Mouse (Mus musculus) lung, embryonic 15.5 days (tissue): Measurements from ENCODE around the gene Mamstr. TPM values are rescaled to one million over a fixed set of nuclear protein-coding genes. Genes with fewer than 3 reads are reported as not detected.

Experiments
- ATAC-seq: fragments of 200-750 bp; cut with Nextera tagmentation; 2 replicates; pipeline ENCODE4 v1.8.0; 2017; ENCODE audit warnings: moderate number of reproducible peaks, borderline replicate concordance; ENCODE audit not compliant: low FRiP score, low TSS enrichment; ENCODE audit errors: extremely low read depth
- H3K27ac ChIP-seq: fragments of 300-500 bp; sonication (generic); 2 replicates; pipeline ENCODE4 v1.5.1; 2015; ENCODE audit warnings: moderate library complexity, mild to moderate bottlenecking, inconsistent platforms
- H3K27me3 ChIP-seq: fragments of 300-500 bp; sonication (generic); 2 replicates; pipeline ENCODE4 v1.6.1; 2015; ENCODE audit warnings: inconsistent platforms
- H3K36me3 ChIP-seq: fragments of 300-500 bp; sonication (generic); 2 replicates; pipeline ENCODE4 v1.6.1; 2015; ENCODE audit warnings: inconsistent platforms
- H3K4me1 ChIP-seq: fragments of 300-500 bp; sonication (generic); 2 replicates; pipeline ENCODE4 v1.6.1; 2015; ENCODE audit warnings: inconsistent platforms
- H3K4me2 ChIP-seq: fragments of 300-500 bp; sonication (generic); 2 replicates; pipeline ENCODE4 v1.6.1; 2015; ENCODE audit warnings: inconsistent platforms, mild to moderate bottlenecking, moderate library complexity
- H3K4me3 ChIP-seq: fragments of 300-500 bp; sonication (generic); 2 replicates; pipeline ENCODE4 v1.5.1; 2015; ENCODE audit warnings: mild to moderate bottlenecking, inconsistent platforms
- H3K9ac ChIP-seq: fragments of 300-500 bp; sonication (generic); 2 replicates; pipeline ENCODE4 v1.6.1; 2015; ENCODE audit warnings: inconsistent platforms
- H3K9me3 ChIP-seq: fragments of 300-500 bp; sonication (generic); 2 replicates; pipeline ENCODE4 v1.6.1; 2016; ENCODE audit warnings: inconsistent platforms
- WGBS: fragments of 180-500 bp; shearing (Covaris S2); methylation state at CpG from one replicate; pipeline ENCODE4 v1.1.7; 2015; 5-methylcytosine and 5-hydroxymethylcytosine counted together
- polyA plus RNA-seq: library from polyadenylated mRNA; unstranded; fragments of >200 nt; fragmentation: Nextera tagmentation; extraction: Ambion mirVana; gene quantifications from 2 replicates; pipeline ENCODE4 v1.2.1, GENCODE M21; 2015

The Mamstr gene
- polyA plus RNA-seq = 7.7 and 9.5 TPM in 2 replicates

DNA sequence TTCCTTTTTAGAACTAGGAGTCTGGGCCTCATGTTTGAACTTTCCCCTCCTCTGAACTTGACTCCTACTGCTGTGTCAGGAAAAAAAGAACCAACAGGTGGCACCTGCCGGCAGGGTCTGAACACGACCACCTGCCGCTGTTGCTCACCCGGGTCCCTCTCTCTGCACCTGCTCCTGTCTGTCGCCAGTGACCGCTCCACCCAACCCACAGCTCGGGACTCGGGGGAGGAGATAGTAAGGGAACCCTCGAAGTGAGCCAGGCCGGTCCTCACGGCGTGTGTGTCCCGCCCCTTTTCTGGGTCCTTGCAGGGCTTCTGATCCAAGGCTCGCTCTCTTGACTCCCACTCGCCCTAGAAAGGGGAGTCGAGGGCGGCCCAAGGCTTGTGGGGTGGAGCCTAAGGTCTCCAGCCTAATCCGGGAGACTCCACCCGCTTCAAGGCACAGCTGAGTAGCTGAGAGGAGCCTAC is at the start of gene Mamstr:
Mamstr (plus strand) TSS at position 417 of the 467 bp plus-strand sequence.
- H3K9ac ChIP-seq = no peak within 1 kb of the TSS
- H3K9me3 ChIP-seq = no peaks in the 10 kb centered on the region
- no peak within 1 kb of the TSS for H3K4me2 ChIP-seq
- H3K4me3 ChIP-seq = no peak within 1 kb of the TSS
- H3K36me3 ChIP-seq = peaks cover 10% of the 10 kb centered on the region; the same call in 1 of the 2 replicates
- WGBS = 29% methylated on average over 19 of the region's 19 CpGs
- H3K4me1 ChIP-seq = peaks cover 74% of the 10 kb centered on the region
- peak within 1 kb of the TSS; percentile 61 for H3K27ac ChIP-seq
- no peaks in the 10 kb centered on the region for H3K27me3 ChIP-seq
- ATAC-seq = no peak

DNA sequence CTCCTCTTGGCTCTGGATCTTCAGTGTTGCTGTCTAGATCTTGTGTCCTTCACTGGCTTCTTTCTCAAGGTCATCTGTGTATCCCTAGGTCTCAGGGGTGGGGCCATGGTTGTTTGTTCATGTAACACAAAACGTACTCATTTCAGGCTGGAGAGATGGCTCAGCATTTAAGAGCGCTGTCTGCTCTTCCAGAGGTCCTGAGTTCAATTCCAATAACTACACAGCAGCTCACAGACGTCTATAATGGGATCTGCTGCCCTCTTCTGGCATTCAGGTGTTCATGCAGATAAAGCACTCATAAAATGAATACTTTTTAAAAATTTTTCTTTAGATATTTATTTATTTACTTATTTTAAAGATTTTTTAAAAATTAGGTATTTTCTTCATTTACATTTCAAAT is 48.9 kb upstream of the Mamstr start:
- no peak overlapping the region for H3K4me3 ChIP-seq
- H3K9me3 ChIP-seq = no peaks in the 10 kb centered on the region
- 60% methylated on average over 3 of the region's 3 CpGs for WGBS
- 0 out of 2 replicates have a peak, but pooled peaks cover 4% of the 10 kb centered on the region for H3K4me1 ChIP-seq
- H3K36me3 ChIP-seq = 0 out of 2 replicates have a peak, but pooled peaks cover under 1% of the 10 kb centered on the region
- no peaks in the 10 kb centered on the region for H3K27me3 ChIP-seq
- H3K27ac ChIP-seq = no peak overlapping the region
- ATAC-seq = no peak
- no peak overlapping the region for H3K4me2 ChIP-seq
- no peak overlapping the region for H3K9ac ChIP-seq

DNA sequence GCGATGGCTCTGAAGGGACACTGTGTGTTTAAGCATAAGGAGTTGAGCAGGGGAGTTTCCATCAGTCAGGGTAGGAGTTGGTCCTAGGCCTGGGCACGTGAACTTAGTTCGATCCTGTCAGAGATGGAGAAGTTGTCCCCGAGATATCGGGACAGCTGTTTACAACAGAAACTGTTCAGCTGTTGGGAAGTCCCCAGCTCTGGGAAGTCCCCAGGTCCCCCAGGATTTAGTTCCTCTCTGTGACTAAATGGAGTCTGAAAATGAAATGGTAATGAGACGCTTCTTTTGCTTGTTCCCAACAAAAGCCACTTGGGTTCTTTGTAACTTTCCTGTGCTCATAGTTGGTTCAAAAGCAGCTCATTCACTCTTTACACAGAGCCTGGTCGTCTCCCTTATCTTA is 47.9 kb upstream of the Mamstr start:
- Histone ChIP-seq H3K27ac (no peak overlapping the region), H3K4me1 (0 out of 2 replicates have a peak, but pooled peaks cover 4% of the 10 kb centered on the region), H3K36me3 (no peaks in the 10 kb centered on the region), H3K4me2 (no peak overlapping the region), H3K9me3 (no peaks in the 10 kb centered on the region), H3K9ac (no peak overlapping the region), H3K27me3 (no peaks in the 10 kb centered on the region), H3K4me3 (no peak overlapping the region)
- no peak for ATAC-seq
- 57% methylated on average over 7 of the region's 7 CpGs for WGBS

DNA sequence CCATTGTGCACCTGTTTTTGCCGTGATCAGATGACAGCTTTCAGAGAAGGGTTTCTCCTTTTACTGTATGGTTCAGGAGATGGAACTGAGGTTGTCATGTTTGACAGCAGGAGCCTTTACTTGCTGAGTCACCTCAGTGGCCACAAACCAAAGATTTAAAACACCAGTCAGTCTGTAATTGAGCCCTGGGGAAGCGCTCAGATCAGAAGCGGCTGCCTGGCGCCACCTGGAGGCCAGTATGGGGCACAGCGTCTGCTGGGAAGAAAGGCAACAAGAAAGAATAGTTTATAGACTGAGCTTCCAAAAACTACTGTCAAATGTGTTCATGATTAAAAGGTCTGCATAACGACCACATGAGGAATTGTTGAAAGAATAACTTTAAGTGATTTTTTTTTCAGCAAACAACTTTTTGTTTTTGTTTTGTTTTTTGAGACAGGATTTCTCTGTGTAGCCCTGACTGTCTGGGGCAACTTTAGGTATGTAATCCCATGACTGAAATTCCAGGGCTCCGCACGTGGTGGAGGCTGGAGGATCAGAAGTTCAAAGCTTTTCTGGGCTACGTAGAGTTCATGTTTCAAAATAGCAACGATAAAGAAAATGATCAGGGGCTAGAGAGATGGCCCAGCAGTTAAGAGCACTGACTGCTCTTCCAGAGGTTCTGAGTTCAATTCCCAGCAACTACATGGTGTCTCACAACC is 46.5 kb upstream of the Mamstr start:
- no peaks in the 10 kb centered on the region for H3K9me3 ChIP-seq
- no peak overlapping the region for H3K4me2 ChIP-seq
- 0 out of 2 replicates have a peak, but pooled peaks cover 4% of the 10 kb centered on the region for H3K4me1 ChIP-seq
- 16% methylated on average over 10 of the region's 10 CpGs for WGBS
- H3K27ac ChIP-seq = no peak overlapping the region
- no peak for ATAC-seq
- no peak overlapping the region for H3K9ac ChIP-seq
- no peaks in the 10 kb centered on the region for H3K27me3 ChIP-seq
- no peak overlapping the region for H3K4me3 ChIP-seq
- no peaks in the 10 kb centered on the region for H3K36me3 ChIP-seq

DNA sequence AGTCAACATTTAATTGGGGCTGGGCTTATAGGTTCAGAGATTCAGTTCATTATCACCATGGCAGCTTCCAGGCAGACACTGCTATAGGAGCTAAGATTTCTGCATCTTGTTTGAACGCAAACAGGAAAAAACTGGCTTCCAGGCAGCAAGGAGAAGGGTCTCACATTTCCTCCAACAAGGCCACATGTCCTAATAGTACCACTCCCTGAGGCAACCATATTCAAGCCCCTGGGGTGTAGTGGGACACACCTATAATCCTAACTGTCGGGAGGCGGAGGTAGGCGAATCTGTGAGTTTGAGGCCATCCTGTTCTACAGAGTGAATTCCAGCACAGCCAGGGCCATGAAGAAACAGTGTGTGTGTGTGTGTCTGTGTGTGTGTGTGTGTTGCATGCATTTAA is 44.6 kb upstream of the Mamstr start:
- no peak for ATAC-seq
- no peaks in the 10 kb centered on the region for H3K4me1 ChIP-seq
- H3K27ac ChIP-seq = no peak overlapping the region
- H3K4me3 ChIP-seq = no peak overlapping the region
- no peaks in the 10 kb centered on the region for H3K27me3 ChIP-seq
- no peak overlapping the region for H3K4me2 ChIP-seq
- H3K36me3 ChIP-seq = no peaks in the 10 kb centered on the region
- no peaks in the 10 kb centered on the region for H3K9me3 ChIP-seq
- no peak overlapping the region for H3K9ac ChIP-seq
- 74% methylated on average over 4 of the region's 4 CpGs for WGBS

DNA sequence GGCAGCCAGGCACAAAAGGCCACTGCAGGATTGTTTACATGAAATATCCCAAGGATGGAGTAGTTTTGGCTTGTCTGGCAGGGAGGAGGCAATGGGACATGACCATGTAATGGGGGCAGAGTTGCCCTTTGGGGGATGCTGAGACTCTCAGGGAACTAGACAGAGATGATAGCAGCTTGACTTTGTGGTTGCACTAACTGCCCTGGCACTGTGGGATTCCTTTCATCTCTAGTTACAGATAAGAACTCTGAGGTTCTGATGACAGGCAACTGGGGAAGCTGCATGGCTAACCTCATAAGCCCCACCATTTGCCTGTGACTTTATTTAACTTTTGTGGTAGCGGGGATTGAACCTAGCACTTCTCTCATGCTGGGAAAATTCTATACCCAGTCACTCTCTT is 43.7 kb upstream of the Mamstr start:
- ATAC-seq = no peak
- Histone ChIP-seq H3K4me3 (no peak overlapping the region), H3K9me3 (no peaks in the 10 kb centered on the region), H3K36me3 (no peaks in the 10 kb centered on the region), H3K4me1 (no peaks in the 10 kb centered on the region), H3K4me2 (no peak overlapping the region), H3K27ac (no peak overlapping the region), H3K27me3 (no peaks in the 10 kb centered on the region), H3K9ac (no peak overlapping the region)
- WGBS = 61% methylated on average over 1 of the region's 1 CpGs

DNA sequence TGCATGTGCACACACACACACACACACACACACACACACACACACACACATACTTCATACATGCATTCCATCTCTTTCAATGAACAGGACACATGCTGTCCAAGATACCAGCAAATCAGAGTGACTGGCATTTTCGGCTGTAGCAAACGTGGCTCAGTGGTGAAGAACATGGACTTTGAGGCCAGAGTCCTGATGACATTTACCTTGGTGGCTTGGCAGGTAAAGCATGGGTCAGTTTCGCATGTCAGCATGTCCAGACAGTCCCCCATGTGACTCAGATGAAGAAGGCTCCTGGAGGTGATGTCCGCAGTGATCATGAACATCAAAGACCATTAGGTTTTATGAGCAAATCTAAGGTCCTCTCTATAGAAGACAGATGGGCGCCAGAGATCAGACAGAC is 42.8 kb upstream of the Mamstr start:
- H3K9ac ChIP-seq = no peak overlapping the region
- H3K4me3 ChIP-seq = no peak overlapping the region
- H3K27me3 ChIP-seq = no peaks in the 10 kb centered on the region
- no peak for ATAC-seq
- 82% methylated on average over 5 of the region's 5 CpGs for WGBS
- H3K27ac ChIP-seq = no peak overlapping the region
- no peaks in the 10 kb centered on the region for H3K9me3 ChIP-seq
- no peaks in the 10 kb centered on the region for H3K4me1 ChIP-seq
- no peak overlapping the region for H3K4me2 ChIP-seq
- H3K36me3 ChIP-seq = no peaks in the 10 kb centered on the region

DNA sequence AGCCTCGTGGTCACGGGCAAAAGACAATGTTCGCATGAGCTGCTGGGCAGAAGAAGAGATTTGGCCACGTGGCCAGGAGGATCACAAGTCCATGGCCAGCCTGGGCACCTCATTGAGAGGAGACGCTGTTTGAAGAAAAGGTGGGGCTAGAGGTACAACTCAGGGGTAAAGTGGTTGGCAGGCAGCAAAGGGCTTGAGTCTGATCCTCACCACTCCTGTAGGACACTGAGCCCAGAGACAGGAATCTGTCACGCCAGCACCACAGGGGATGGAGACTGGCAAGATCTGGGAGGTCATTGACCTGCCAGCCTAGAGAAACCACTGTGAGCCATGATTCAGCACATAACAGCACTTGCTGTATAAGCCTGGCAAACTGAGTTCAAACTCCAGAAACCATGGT is 42.2 kb upstream of the Mamstr start:
- Histone ChIP-seq H3K4me3 (no peak overlapping the region), H3K27me3 (no peaks in the 10 kb centered on the region), H3K9ac (no peak overlapping the region), H3K4me1 (no peaks in the 10 kb centered on the region), H3K36me3 (no peaks in the 10 kb centered on the region), H3K27ac (no peak overlapping the region), H3K4me2 (no peak overlapping the region), H3K9me3 (no peaks in the 10 kb centered on the region)
- ATAC-seq = no peak
- WGBS = 85% methylated on average over 6 of the region's 6 CpGs

DNA sequence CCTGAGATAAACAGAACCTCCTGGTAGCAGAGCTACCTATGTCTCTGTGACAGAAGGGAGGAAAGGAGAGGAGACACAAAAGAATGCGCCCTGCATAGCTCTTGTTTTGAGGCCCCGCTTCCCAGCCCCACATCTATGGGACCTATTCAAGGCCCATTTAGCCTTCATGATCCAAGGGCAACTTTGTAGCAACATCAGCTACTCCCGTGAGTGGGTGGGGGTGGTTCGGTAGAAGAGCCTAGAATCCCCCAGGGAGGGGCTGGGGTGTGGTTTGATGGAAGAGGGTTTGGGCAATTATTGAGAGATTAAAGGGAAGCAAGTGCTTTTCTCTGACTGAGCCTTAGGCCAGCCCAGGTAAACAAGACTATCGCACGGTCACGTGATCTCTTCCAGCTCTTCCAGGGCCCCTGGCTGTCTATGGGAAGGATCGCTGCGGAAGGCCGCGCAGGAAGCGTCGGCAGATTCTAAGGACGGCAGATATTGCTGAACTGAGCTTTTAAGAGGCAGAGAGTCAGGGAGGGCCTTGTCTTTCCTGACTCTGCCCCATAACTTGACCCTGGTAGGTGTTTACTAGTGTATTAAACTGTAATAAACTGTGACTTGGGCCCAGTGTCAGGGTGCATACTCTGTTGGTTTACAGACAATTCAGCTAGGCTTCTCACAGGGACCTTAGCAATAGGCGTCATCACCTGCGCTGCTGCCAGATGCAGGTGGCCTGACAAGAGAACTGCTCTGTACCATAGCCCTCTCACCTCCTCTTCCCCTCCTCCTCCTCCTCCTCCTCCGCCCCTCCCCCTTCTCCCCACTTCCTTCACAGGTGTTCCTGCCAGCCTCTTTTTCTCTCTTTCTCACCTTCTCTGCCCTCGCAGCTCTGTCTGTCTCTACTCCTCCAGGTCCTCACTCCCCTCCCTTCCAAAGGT is 40.6 kb upstream of the Mamstr start:
- Histone ChIP-seq H3K36me3 (no peaks in the 10 kb centered on the region), H3K27me3 (no peaks in the 10 kb centered on the region), H3K4me3 (no peak overlapping the region), H3K27ac (no peak overlapping the region), H3K9ac (no peak overlapping the region), H3K4me1 (no peaks in the 10 kb centered on the region), H3K9me3 (no peaks in the 10 kb centered on the region), H3K4me2 (no peak overlapping the region)
- 35% methylated on average over 18 of the region's 18 CpGs for WGBS
- no peak for ATAC-seq

DNA sequence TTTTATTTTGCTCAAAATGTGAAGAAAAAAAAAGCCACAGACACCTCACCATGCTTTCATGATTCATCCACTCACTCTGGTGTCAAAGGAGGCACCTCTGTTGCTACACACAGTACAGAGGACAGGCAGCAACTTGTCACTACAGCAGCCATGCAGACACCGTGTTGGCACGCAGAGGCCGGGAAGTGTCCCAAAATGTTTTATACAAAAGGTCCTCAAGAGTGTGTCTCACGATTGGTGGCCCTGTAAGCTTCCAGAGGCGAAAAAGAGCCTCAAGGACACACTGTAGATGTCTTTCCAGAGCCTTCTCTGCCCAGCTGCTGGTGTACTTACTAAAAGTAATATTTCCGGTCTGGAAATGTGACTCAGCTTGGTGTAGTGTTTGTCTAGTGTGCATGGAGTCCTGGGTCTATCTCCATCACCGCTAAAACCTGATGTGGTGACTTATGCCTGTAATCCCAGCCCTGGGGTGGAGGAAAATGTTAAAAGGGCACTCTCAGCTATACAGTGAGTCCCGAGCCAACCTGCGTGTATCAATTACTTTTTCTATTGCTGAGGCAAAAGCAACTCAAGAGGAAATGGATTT is 34.0 kb upstream of the Mamstr start:
- Histone ChIP-seq H3K27me3 (no peaks in the 10 kb centered on the region), H3K4me3 (no peak overlapping the region), H3K9me3 (no peaks in the 10 kb centered on the region), H3K4me1 (no peaks in the 10 kb centered on the region), H3K4me2 (no peak overlapping the region), H3K9ac (no peak overlapping the region), H3K36me3 (no peaks in the 10 kb centered on the region), H3K27ac (no peak overlapping the region)
- WGBS = 60% methylated on average over 9 of the region's 9 CpGs
- no peak for ATAC-seq

DNA sequence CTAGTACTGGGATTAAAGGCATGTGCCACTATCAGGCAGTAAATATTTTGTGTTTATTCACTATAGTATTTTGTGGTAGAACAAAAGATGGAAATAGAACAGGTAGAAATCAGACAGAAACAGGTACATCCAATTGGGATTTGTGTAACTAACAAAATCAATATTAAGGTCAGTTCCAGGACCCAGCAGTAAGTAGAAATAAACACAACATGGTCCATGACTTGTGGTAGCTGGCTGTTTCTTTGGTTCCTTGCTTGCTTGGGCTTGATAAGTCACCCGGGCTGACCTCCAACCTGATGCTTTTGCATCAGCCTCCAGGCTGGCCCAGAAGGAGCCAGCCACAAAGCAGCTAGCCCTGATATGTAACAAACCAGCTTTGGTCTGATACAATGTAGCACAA is 30.3 kb upstream of the Mamstr start:
- ATAC-seq = no peak
- H3K27ac ChIP-seq = no peak overlapping the region
- no peak overlapping the region for H3K4me3 ChIP-seq
- no peaks in the 10 kb centered on the region for H3K27me3 ChIP-seq
- H3K9me3 ChIP-seq = no peaks in the 10 kb centered on the region
- no peak overlapping the region for H3K4me2 ChIP-seq
- no peak overlapping the region for H3K9ac ChIP-seq
- no peaks in the 10 kb centered on the region for H3K36me3 ChIP-seq
- WGBS = 58% methylated on average over 1 of the region's 1 CpGs
- H3K4me1 ChIP-seq = no peaks in the 10 kb centered on the region

DNA sequence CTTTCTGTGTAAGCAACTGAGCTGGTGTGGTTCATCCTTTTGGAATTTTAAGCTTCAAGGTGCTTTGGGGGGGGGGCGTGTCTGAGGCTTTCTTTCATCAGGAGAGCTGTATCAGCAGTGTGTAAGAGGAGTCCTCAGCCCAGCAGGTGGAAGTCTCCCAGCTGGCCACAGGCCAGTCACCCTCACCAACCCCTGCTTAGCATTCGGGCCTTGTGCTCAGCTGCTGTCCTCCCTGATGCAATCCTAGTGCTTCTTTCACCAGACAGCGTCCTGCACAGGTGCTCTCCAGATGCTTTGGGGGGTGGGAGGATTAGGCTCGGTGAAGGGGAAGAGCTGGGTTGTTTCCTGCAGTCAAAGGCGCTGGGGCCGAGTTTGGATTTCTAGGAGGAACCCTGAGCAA is 23.5 kb upstream of the Mamstr start:
- Histone ChIP-seq H3K9me3 (no peaks in the 10 kb centered on the region), H3K27me3 (peaks cover 37% of the 10 kb centered on the region), H3K36me3 (no peaks in the 10 kb centered on the region), H3K27ac (no peak overlapping the region), H3K4me1 (peaks cover 17% of the 10 kb centered on the region), H3K4me2 (no peak overlapping the region), H3K4me3 (no peak overlapping the region), H3K9ac (no peak overlapping the region)
- peak; percentile 40; the same call in 1 of the 2 replicates for ATAC-seq
- WGBS = 22% methylated on average over 6 of the region's 6 CpGs
